Mouse (Mus musculus) heart, postnatal 0 days (tissue): ENCODE results near the gene Ano8.

Experiments
- CTCF ChIP-seq: IDR thresholded peaks from 2 replicates; pipeline ENCODE4 v1.5.1; 2016; ENCODE audit warnings: antibody characterized with exemption, control low read depth, low read depth
- EP300 ChIP-seq: IDR thresholded peaks from 2 replicates; pipeline ENCODE4 v1.6.1; 2016; ENCODE audit warnings: antibody characterized with exemption, low read depth

- TF ChIP-seq CTCF (no peak), EP300 (no peak)
Measured at GRCm38 (mm10) chr8:71452669-71453068, 33.1 kb downstream of the Ano8 start.
